Mouse (Mus musculus): ENCODE measurements at regions not wholly inside any gene's neighbourhood (a gene's known extent, or its start where the extent isn't known, plus 50 kb on each side); places are given as distances from the start of the nearest gene placed in this dataset.

DNA sequence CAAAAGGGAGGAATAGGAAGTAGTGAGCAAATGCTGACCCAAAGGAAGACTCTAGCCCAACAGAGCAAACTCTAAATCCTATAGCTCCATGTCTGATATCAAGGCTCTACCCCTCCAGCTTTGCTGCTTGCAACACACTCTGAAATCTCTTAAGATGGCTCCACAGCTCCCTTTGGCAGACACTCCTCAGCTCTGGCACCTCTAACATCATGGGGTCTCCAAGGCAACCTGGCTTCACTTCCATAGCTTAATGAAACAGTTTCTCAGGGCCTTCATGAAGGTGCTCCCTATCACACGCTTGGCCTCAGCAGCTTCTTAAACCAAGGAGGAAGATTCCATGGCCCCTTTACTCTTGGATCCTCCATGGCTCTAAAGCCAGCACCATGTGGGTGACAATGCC lies 73.6 kb downstream of the Hes1 start:
- H3K4me3 ChIP-seq = no peak overlapping the region
- H3K4me2 ChIP-seq = no peak overlapping the region
- WGBS = 87% methylated on average over 1 of the region's 1 CpGs
- no peak for ATAC-seq (ENCODE audit: insufficient number of reproducible peaks, low FRiP score, low TSS enrichment, low read depth)
- peaks cover 23% of the 10 kb centered on the region for H3K4me1 ChIP-seq
- H3K36me3 ChIP-seq = no peaks in the 10 kb centered on the region
- no peaks in the 10 kb centered on the region for H3K9me3 ChIP-seq
- H3K9ac ChIP-seq = no peak overlapping the region
- H3K27me3 ChIP-seq = no peaks in the 10 kb centered on the region
- H3K27ac ChIP-seq = no peak overlapping the region

DNA sequence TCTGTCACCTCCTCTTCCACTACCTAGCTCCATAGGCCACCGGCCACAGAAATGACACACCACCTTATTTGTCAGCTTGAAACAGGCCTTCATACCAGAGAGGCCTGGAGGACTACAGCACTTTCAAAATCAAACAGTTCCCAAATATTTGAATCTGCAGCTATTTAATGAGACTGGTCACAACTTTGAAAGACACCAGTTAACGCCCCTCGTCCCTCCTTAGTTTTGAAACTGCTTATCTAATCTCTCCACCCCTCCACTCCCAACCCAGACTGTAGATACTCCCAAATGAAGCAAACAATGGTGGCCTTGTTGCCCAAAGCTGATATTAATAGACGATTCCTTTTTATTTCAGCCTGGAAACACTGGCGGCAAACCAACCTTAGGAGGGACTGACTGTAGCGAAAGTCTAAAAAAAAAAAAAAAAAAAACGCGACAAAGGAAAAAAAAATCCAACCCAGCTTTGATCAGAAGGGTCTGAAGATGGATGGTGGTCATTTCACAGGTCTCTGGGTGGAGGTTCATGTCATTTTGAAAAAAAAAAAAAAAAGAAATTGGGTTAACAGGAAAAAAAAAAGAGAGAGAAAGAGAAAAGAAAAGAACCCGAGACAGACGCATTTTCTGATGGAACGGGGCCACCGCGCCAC lies 80.8 kb downstream of the Hes1 start:
- no peaks in the 10 kb centered on the region for H3K27me3 ChIP-seq
- H3K4me2 ChIP-seq = peak overlapping the region; percentile 44
- peak overlapping the region; percentile 60; the same call in 1 of the 2 replicates for H3K27ac ChIP-seq
- no peaks in the 10 kb centered on the region for H3K36me3 ChIP-seq
- peak overlapping the region; percentile 16; the same call in 1 of the 2 replicates for H3K4me3 ChIP-seq
- 8% methylated on average over 13 of the region's 13 CpGs for WGBS
- peaks cover 43% of the 10 kb centered on the region for H3K4me1 ChIP-seq
- no peak for ATAC-seq (ENCODE audit: insufficient number of reproducible peaks, low FRiP score, low TSS enrichment, low read depth)
- H3K9ac ChIP-seq = 0 out of 2 replicates have a peak overlapping the region, but pooled peaks have one; percentile 8
- no peaks in the 10 kb centered on the region for H3K9me3 ChIP-seq

DNA sequence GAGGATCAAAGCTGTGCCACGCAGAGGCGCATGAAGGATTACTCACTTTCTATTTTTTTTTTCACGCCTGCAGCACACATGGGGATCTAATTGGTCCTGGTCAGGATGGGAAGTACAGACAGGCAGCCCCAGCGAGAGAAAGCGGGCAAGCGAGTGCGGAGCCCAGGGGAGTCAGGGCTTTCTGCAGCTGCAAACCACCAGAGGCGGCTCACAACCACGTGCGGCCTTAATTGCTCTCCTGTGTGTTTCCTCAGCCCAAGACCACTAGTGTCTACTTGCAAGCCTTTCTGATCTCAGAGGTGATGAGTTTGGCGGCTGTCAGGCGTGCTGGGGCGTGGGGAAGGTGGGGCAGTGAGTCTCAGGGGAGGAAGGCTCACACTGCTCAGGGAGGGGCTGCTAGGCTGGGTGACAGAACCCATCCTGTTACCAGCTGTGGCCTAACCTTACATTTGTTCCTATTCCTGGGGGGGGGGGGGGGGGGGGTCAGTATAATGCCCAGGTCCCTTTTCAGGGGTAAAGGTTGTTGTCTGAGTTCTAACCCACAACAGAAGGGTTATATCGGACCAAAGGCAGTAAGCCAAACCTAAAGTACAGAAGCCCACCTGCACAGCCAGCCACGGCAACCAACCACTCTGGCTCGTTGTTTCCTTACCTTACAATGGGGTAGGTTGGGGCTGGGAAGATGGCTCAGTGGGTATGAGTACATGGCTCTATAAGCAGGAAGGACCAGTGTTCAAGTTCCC lies 81.5 kb downstream of the Hes1 start:
- Histone ChIP-seq H3K4me3 (peak overlapping the region; percentile 16; the same call in 1 of the 2 replicates), H3K9ac (0 out of 2 replicates have a peak overlapping the region, but pooled peaks have one; percentile 8)
- 10% methylated on average over 16 of the region's 16 CpGs for WGBS

GRCm38 (mm10) chr16:30146208-30146525 lies 82.0 kb downstream of the Hes1 start:
- no peaks in the 10 kb centered on the region for H3K9me3 ChIP-seq
- ATAC-seq (ENCODE audit: insufficient number of reproducible peaks, low FRiP score, low TSS enrichment, low read depth) = no peak
- no peaks in the 10 kb centered on the region for H3K36me3 ChIP-seq
- peaks cover 43% of the 10 kb centered on the region for H3K4me1 ChIP-seq
- 69% methylated on average over 1 of the region's 1 CpGs for WGBS
- no peaks in the 10 kb centered on the region for H3K27me3 ChIP-seq
- no peak overlapping the region for H3K9ac ChIP-seq
- H3K27ac ChIP-seq = no peak overlapping the region
- no peak overlapping the region for H3K4me3 ChIP-seq
- H3K4me2 ChIP-seq = no peak overlapping the region

More for the DNA sequence above, 81.5 kb downstream of the Hes1 start:
- Histone ChIP-seq H3K27me3 (no peaks in the 10 kb centered on the region), H3K27ac (peak overlapping the region; percentile 60; the same call in 1 of the 2 replicates), H3K4me2 (peak overlapping the region; percentile 44), H3K4me1 (peaks cover 43% of the 10 kb centered on the region), H3K9me3 (no peaks in the 10 kb centered on the region), H3K36me3 (no peaks in the 10 kb centered on the region)
- 0 out of 2 replicates have a peak, but pooled peaks have one; percentile 13 for ATAC-seq (ENCODE audit: insufficient number of reproducible peaks, low FRiP score, low TSS enrichment, low read depth)

DNA sequence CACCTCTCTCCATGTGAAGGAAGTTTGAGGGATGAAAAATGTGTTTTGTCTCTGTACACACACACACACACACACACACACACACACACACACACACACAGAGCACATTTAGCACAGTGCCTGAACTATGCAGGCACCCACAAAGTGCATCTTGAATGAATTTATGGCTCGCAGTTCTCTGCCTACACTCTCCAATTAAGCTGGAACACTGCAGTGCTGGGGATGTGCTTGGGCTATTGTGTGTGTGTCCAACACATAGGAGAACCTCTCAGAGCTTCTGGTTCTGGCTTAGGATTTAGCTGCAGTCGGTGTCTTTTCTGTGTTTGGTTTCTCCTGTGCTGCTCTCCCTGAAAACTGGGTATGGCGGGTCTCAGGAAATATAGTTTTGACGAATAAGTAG lies 83.1 kb downstream of the Hes1 start:
- no peak overlapping the region for H3K9ac ChIP-seq
- no peaks in the 10 kb centered on the region for H3K36me3 ChIP-seq
- no peak overlapping the region for H3K4me2 ChIP-seq
- H3K27me3 ChIP-seq = no peaks in the 10 kb centered on the region
- H3K4me1 ChIP-seq = peaks cover 35% of the 10 kb centered on the region
- H3K4me3 ChIP-seq = no peak overlapping the region
- no peaks in the 10 kb centered on the region for H3K9me3 ChIP-seq
- ATAC-seq (ENCODE audit: insufficient number of reproducible peaks, low FRiP score, low TSS enrichment, low read depth) = no peak
- 63% methylated on average over 4 of the region's 4 CpGs for WGBS
- no peak overlapping the region for H3K27ac ChIP-seq

- H3K4me3 ChIP-seq = no peak overlapping the region
- H3K4me1 ChIP-seq = peaks cover 19% of the 10 kb centered on the region
- no peak for ATAC-seq (ENCODE audit: insufficient number of reproducible peaks, low FRiP score, low TSS enrichment, low read depth)
- H3K27ac ChIP-seq = no peak overlapping the region
- H3K9ac ChIP-seq = no peak overlapping the region
- no peak overlapping the region for H3K4me2 ChIP-seq
- no peaks in the 10 kb centered on the region for H3K9me3 ChIP-seq
- H3K36me3 ChIP-seq = no peaks in the 10 kb centered on the region
- no peaks in the 10 kb centered on the region for H3K27me3 ChIP-seq
- WGBS = 80% methylated on average over 3 of the region's 3 CpGs
These were observed 86.9 kb downstream of the Hes1 start for GRCm38 (mm10) chr16:30151104-30151503.

GRCm38 (mm10) chr16:30155070-30155469 lies 90.9 kb downstream of the Hes1 start:
- Histone ChIP-seq H3K36me3 (no peaks in the 10 kb centered on the region), H3K27me3 (no peaks in the 10 kb centered on the region), H3K27ac (0 out of 2 replicates have a peak overlapping the region, but pooled peaks have one; percentile 8), H3K9me3 (no peaks in the 10 kb centered on the region), H3K4me1 (peaks cover 19% of the 10 kb centered on the region), H3K4me3 (no peak overlapping the region), H3K9ac (no peak overlapping the region), H3K4me2 (no peak overlapping the region)
- ATAC-seq (ENCODE audit: insufficient number of reproducible peaks, low FRiP score, low TSS enrichment, low read depth) = no peak
- 12% methylated on average over 6 of the region's 6 CpGs for WGBS

GRCm38 (mm10) chr16:30155486-30156246 lies 91.5 kb downstream of the Hes1 start:
- no peak overlapping the region for H3K4me2 ChIP-seq
- no peaks in the 10 kb centered on the region for H3K36me3 ChIP-seq
- H3K4me3 ChIP-seq = no peak overlapping the region
- no peak; the same call in 1 of the 2 replicates for ATAC-seq (ENCODE audit: insufficient number of reproducible peaks, low FRiP score, low TSS enrichment, low read depth)
- peaks cover 23% of the 10 kb centered on the region for H3K4me1 ChIP-seq
- H3K27ac ChIP-seq = 0 out of 2 replicates have a peak overlapping the region, but pooled peaks have one; percentile 8
- WGBS = 14% methylated on average over 6 of the region's 6 CpGs
- H3K27me3 ChIP-seq = no peaks in the 10 kb centered on the region
- H3K9me3 ChIP-seq = no peaks in the 10 kb centered on the region
- no peak overlapping the region for H3K9ac ChIP-seq

GRCm38 (mm10) chr16:30158184-30158583 lies 94.0 kb downstream of the Hes1 start:
- no peak overlapping the region for H3K27ac ChIP-seq
- no peak overlapping the region for H3K4me2 ChIP-seq
- 88% methylated on average over 9 of the region's 9 CpGs for WGBS
- no peaks in the 10 kb centered on the region for H3K9me3 ChIP-seq
- H3K36me3 ChIP-seq = no peaks in the 10 kb centered on the region
- peaks cover 27% of the 10 kb centered on the region for H3K4me1 ChIP-seq
- H3K27me3 ChIP-seq = no peaks in the 10 kb centered on the region
- no peak overlapping the region for H3K4me3 ChIP-seq
- no peak overlapping the region for H3K9ac ChIP-seq
- no peak for ATAC-seq (ENCODE audit: insufficient number of reproducible peaks, low FRiP score, low TSS enrichment, low read depth)

- no peak overlapping the region for H3K4me2 ChIP-seq
- H3K9me3 ChIP-seq = no peaks in the 10 kb centered on the region
- peaks cover 18% of the 10 kb centered on the region for H3K4me1 ChIP-seq
- H3K27ac ChIP-seq = no peak overlapping the region
- no peaks in the 10 kb centered on the region for H3K27me3 ChIP-seq
- H3K4me3 ChIP-seq = no peak overlapping the region
- H3K9ac ChIP-seq = no peak overlapping the region
- WGBS = 36% methylated on average over 2 of the region's 2 CpGs
- no peak for ATAC-seq (ENCODE audit: insufficient number of reproducible peaks, low FRiP score, low TSS enrichment, low read depth)
- H3K36me3 ChIP-seq = no peaks in the 10 kb centered on the region
These were observed 96.2 kb downstream of the Hes1 start for GRCm38 (mm10) chr16:30160399-30160798.

DNA sequence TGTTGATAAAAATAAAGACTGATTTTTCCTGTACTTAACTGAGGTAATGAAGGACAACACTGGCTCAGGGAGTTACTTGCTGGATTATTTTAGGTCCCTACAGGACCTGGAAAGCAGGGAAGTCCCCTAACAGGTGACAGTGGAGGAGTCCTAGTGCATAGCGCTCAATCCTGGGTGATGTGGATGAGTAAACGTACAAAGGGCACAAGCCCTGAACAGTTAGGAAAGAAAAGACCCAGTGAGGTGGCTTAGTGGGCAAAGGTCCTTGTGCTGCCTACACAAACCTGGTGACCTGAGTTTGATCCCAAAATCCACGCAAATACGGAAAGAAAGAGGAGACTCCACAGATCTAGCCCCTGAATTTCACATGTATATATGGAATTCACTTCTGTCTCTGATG lies 99.1 kb downstream of the Hes1 start:
- no peak overlapping the region for H3K4me2 ChIP-seq
- no peak overlapping the region for H3K4me3 ChIP-seq
- no peak overlapping the region for H3K27ac ChIP-seq
- no peaks in the 10 kb centered on the region for H3K9me3 ChIP-seq
- H3K9ac ChIP-seq = no peak overlapping the region
- peaks cover 8% of the 10 kb centered on the region; the same call in 1 of the 2 replicates for H3K4me1 ChIP-seq
- no peaks in the 10 kb centered on the region for H3K36me3 ChIP-seq
- H3K27me3 ChIP-seq = no peaks in the 10 kb centered on the region
- ATAC-seq (ENCODE audit: insufficient number of reproducible peaks, low FRiP score, low TSS enrichment, low read depth) = no peak
- 88% methylated on average over 4 of the region's 4 CpGs for WGBS
